Mouse (Mus musculus): ENCODE results near the gene Jph2.

DNA sequence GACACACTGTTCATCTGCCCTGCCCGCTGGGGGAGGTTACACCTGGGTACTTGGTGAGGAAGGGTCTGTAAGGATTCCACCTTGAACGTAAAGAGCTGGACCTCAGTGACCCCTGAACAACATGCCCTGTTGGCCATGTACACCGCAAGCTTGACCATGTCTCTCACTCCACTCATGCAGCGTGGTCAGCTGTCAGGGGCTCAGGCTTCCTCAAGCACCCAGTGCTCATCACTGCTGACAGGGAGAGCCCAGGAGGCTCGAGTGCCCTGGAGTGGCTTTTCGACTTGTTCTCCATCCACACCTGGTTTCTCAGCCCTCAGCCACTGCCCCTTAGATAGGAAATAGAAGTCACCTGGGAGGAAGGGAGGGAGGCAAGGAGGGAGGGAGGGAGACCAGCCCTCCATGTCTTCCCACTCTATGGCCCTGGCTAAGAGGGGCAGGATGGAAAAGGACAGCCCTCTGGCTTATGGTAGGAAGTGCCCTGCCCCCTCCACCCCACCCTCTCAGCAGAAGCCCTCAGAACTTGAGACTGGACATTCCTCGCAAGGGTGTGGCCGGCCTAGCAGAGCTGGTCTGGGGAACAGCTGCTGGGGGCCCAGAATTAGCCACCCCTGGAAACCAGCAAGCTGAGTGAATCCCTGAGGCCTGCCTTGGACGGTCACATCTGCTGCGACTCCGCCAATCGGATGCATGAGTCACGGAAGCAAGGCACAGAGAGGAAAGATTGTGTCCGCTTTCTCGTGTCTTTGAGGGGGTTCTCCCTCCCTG, 11.2 kb downstream of the Jph2 start:
- no peak for TF ChIP-seq CTCF (IDR thresholded peaks at IDR 0.05; ENCODE audit: control insufficient read depth, insufficient read depth, insufficient read length)
- no peak for TF ChIP-seq MAX (IDR thresholded peaks at IDR 0.05)
- TF ChIP-seq MYOD1 (IDR thresholded peaks at IDR 0.05; ENCODE audit: control insufficient read depth, insufficient read length, low read depth) = peak; percentile 94
- no peak for TF ChIP-seq USF1 (IDR thresholded peaks at IDR 0.05; ENCODE audit: low read depth)
- no peak for TF ChIP-seq CEBPB (IDR thresholded peaks at IDR 0.05; ENCODE audit: low read depth)
- TF ChIP-seq MYOG (IDR thresholded peaks at IDR 0.05; ENCODE audit: control insufficient read depth, extremely low read depth, insufficient read length) = no peak

Measured in C2C12 (cell line).